Mouse (Mus musculus) G1E (cell line): ENCODE results near the gene Ahnak2. TPM values are rescaled to one million over a fixed set of nuclear protein-coding genes. Genes with fewer than 3 reads are reported as not detected.
"Not testable (repeated sequence)": the region's sequence is repeated elsewhere in the genome, so short reads cannot be mapped to it uniquely, and the experiment has no call there.

ENCODE experiments used
- ATAC-seq: 2 replicates; pipeline ENCODE4 v1.8.0; 2016; ENCODE audit warnings: mild to moderate bottlenecking; ENCODE audit not compliant: insufficient number of reproducible peaks, poor library complexity, low FRiP score, severe bottlenecking; ENCODE audit errors: extremely low read depth
- DNase-seq: peaks from one replicate; pipeline ENCODE4 v3.0.0; 2012; ENCODE audit warnings: low spot score
- H3K27me3 ChIP-seq: 2 replicates; pipeline ENCODE4 v1.6.1; 2012; ENCODE audit warnings: mild to moderate bottlenecking, low read length, inconsistent platforms; ENCODE audit not compliant: insufficient read depth
- H3K36me3 ChIP-seq: replicated peaks from 2 replicates; pipeline ENCODE3; 2012; ENCODE audit warnings: mild to moderate bottlenecking, inconsistent platforms
- H3K4me1 ChIP-seq: 2 replicates; pipeline ENCODE4 v1.6.1; 2012; ENCODE audit warnings: low read depth, low read length, inconsistent platforms, mixed read lengths; ENCODE audit not compliant: insufficient read depth
- H3K4me3 ChIP-seq: 2 replicates; pipeline ENCODE4 v1.5.1; 2012; ENCODE audit warnings: low read depth, mild to moderate bottlenecking, inconsistent platforms, low read length, moderate library complexity, mixed read lengths
- H3K9me3 ChIP-seq: replicated peaks from 2 replicates; pipeline ENCODE4 v1.6.1; 2012; ENCODE audit warnings: inconsistent platforms
- CTCF ChIP-seq: IDR thresholded peaks from 2 replicates; pipeline ENCODE4 v1.5.1; 2012; ENCODE audit warnings: low read depth, low read length, inconsistent platforms, mixed read lengths
- GATA1 ChIP-seq: IDR thresholded peaks from 2 replicates; pipeline ENCODE4 v1.6.1; 2012; ENCODE audit warnings: borderline replicate concordance, low read length, inconsistent platforms, mixed read lengths
- GATA2 ChIP-seq: IDR thresholded peaks from 2 replicates; pipeline ENCODE4 v1.6.1; 2012; ENCODE audit warnings: low read depth, low read length, inconsistent platforms, borderline replicate concordance
- POLR2AphosphoS5 ChIP-seq: IDR thresholded peaks from 2 replicates; pipeline ENCODE4 v1.6.1; 2012; ENCODE audit warnings: low read depth, low read length, inconsistent platforms; ENCODE audit not compliant: insufficient replicate concordance
- TAL1 ChIP-seq: conservative IDR thresholded peaks from 2 replicates; pipeline ENCODE4 v1.6.1; 2012; ENCODE audit warnings: low read depth, low read length, inconsistent platforms, mixed read lengths
- polyA plus RNA-seq: library from polyadenylated mRNA; stranded (reverse); fragments of >175 nt; gene quantifications from 2 replicates; pipeline ENCODE4 v1.2.3, GENCODE M21; 2012
- total RNA-seq, 2 experiments: library from RNA; stranded (forward) in 1 of 2; stranded (reverse) in 1 of 2; fragments of 200-1000 nt in 1 of 2; fragments of >200 nt in 1 of 2; fragmentation: Nextera tagmentation in 1 of 2; gene quantifications; 2 replicates each; pipeline ENCODE4 v1.2.3; 2014 to 2017

Gene Ahnak2
- total RNA-seq (2014; fragmentation: Nextera tagmentation) (not detected in 2 replicates), total RNA-seq (2017) (0.17 and 0.22 TPM in 2 replicates), polyA plus RNA-seq (0.02 TPM in 2 replicates)

- DNase-seq (no peak), ATAC-seq (no peak)
- no peaks in the 10 kb centered on the region for H3K9me3 ChIP-seq
- peaks cover 81% of the 10 kb centered on the region for H3K27me3 ChIP-seq
- peaks cover 27% of the 10 kb centered on the region for H3K4me1 ChIP-seq
- no peaks in the 10 kb centered on the region for H3K36me3 ChIP-seq
- no peak for TF ChIP-seq POLR2AphosphoS5
- no peak for TF ChIP-seq GATA1
- no peak for TF ChIP-seq TAL1
- TF ChIP-seq CTCF = no peak
- no peak for TF ChIP-seq GATA2
- no peak within 1 kb of the TSS; the same call in 1 of the 2 replicates for H3K4me3 ChIP-seq
Measured at GRCm38 (mm10) chr12:112801864-112802846, at the start of gene Ahnak2. TSS of gene Ahnak2 (minus strand) at chr12:112802657.

- ATAC-seq = no peak
- no peaks in the 10 kb centered on the region for H3K36me3 ChIP-seq
- peaks cover 8% of the 10 kb centered on the region for H3K4me1 ChIP-seq
- no peak for DNase-seq
- H3K9me3 ChIP-seq = no peaks in the 10 kb centered on the region
- no peak overlapping the region for H3K4me3 ChIP-seq
- peaks cover 20% of the 10 kb centered on the region for H3K27me3 ChIP-seq
- TF ChIP-seq TAL1 (no peak), GATA1 (no peak), GATA2 (no peak), POLR2AphosphoS5 (no peak), CTCF (no peak)
Measured at GRCm38 (mm10) chr12:112851116-112851515, 48.7 kb upstream of the Ahnak2 start.

- Histone ChIP-seq H3K27me3 (peaks cover 20% of the 10 kb centered on the region), H3K4me1 (peaks cover 8% of the 10 kb centered on the region), H3K9me3 (no peaks in the 10 kb centered on the region), H3K4me3 (no peak overlapping the region), H3K36me3 (no peaks in the 10 kb centered on the region)
- ATAC-seq = no peak
- no peak for DNase-seq
- TF ChIP-seq GATA1 (no peak), GATA2 (no peak), CTCF (no peak), POLR2AphosphoS5 (no peak), TAL1 (no peak)
Measured at GRCm38 (mm10) chr12:112850344-112850743, 47.9 kb upstream of the Ahnak2 start.

GRCm38 (mm10) chr12:112849235-112850022 is 47.0 kb upstream of the Ahnak2 start:
- no peak for ATAC-seq
- DNase-seq = no peak
- Histone ChIP-seq H3K4me1 (peaks cover 8% of the 10 kb centered on the region), H3K9me3 (no peaks in the 10 kb centered on the region), H3K27me3 (peaks cover 20% of the 10 kb centered on the region), H3K4me3 (no peak overlapping the region), H3K36me3 (no peaks in the 10 kb centered on the region)
- no peak for TF ChIP-seq CTCF
- TF ChIP-seq TAL1 = no peak
- TF ChIP-seq POLR2AphosphoS5 = no peak
- TF ChIP-seq GATA2 = no peak
- TF ChIP-seq GATA1 = no peak

- ATAC-seq = no peak
- Histone ChIP-seq H3K9me3 (no peaks in the 10 kb centered on the region), H3K4me1 (peaks cover 3% of the 10 kb centered on the region), H3K36me3 (no peaks in the 10 kb centered on the region), H3K27me3 (peaks cover 17% of the 10 kb centered on the region), H3K4me3 (no peak overlapping the region)
- TF ChIP-seq GATA1 (no peak), GATA2 (no peak), POLR2AphosphoS5 (no peak), CTCF (no peak), TAL1 (no peak)
- DNase-seq = no peak
Measured at GRCm38 (mm10) chr12:112847880-112848279, 45.4 kb upstream of the Ahnak2 start.

- 0 out of 2 replicates have a peak, but pooled peaks cover 2% of the 10 kb centered on the region for H3K9me3 ChIP-seq
- peaks cover 20% of the 10 kb centered on the region for H3K27me3 ChIP-seq
- no peaks in the 10 kb centered on the region for H3K36me3 ChIP-seq
- H3K4me3 ChIP-seq = no peak overlapping the region
- ATAC-seq (peak; percentile 81), DNase-seq (peak; percentile 88)
- no peaks in the 10 kb centered on the region for H3K4me1 ChIP-seq
- no peak for TF ChIP-seq POLR2AphosphoS5
- TF ChIP-seq GATA1 = no peak
- TF ChIP-seq GATA2 = no peak
- TF ChIP-seq TAL1 = no peak
- TF ChIP-seq CTCF = peak; percentile 98
Measured at GRCm38 (mm10) chr12:112843803-112844202, 41.3 kb upstream of the Ahnak2 start.

- not testable (repeated sequence) for ATAC-seq, H3K4me1 ChIP-seq, H3K36me3 ChIP-seq, DNase-seq, H3K4me3 ChIP-seq, H3K9me3 ChIP-seq
- peaks cover 21% of the 10 kb centered on the region for H3K27me3 ChIP-seq
Measured at GRCm38 (mm10) chr12:112842128-112842527, 39.7 kb upstream of the Ahnak2 start.

GRCm38 (mm10) chr12:112841338-112841892 is 39.0 kb upstream of the Ahnak2 start:
- H3K9me3 ChIP-seq, DNase-seq: not testable (repeated sequence)

More at GRCm38 (mm10) chr12:112841338-112841892, 39.0 kb upstream of the Ahnak2 start:
- not testable (repeated sequence) for H3K4me3 ChIP-seq, H3K36me3 ChIP-seq, H3K4me1 ChIP-seq, ATAC-seq
- peaks cover 21% of the 10 kb centered on the region for H3K27me3 ChIP-seq
